Mouse (Mus musculus) midbrain, embryonic 14.5 days (tissue): ENCODE measurements around the gene Uts2. TPM values are rescaled to one million over a fixed set of nuclear protein-coding genes. Genes with fewer than 3 reads are reported as not detected.

Experiments
- ATAC-seq: fragments of 200-750 bp; cut with Nextera tagmentation; 2 replicates; pipeline ENCODE4 v1.8.0; 2017; ENCODE audit warnings: moderate number of reproducible peaks, moderate library complexity; ENCODE audit not compliant: low FRiP score, low TSS enrichment
- DNase-seq: peaks from one replicate; pipeline ENCODE4 v3.0.0-alpha.2; 2015
- H3K27ac ChIP-seq: fragments of 300-500 bp; sonication (generic); replicated peaks from 2 replicates; pipeline ENCODE4 v1.5.1; 2014; ENCODE audit warnings: mild to moderate bottlenecking, low read depth, low read length, moderate library complexity
- H3K27me3 ChIP-seq: fragments of 300-500 bp; sonication (generic); 2 replicates; pipeline ENCODE4 v1.6.1; 2014; ENCODE audit warnings: low read length, control low read depth, mixed read lengths; ENCODE audit not compliant: control insufficient read depth, insufficient read depth
- H3K36me3 ChIP-seq: fragments of 300-500 bp; sonication (generic); 2 replicates; pipeline ENCODE4 v1.6.1; 2014; ENCODE audit warnings: low read length, control low read depth; ENCODE audit not compliant: control insufficient read depth, insufficient read depth
- H3K4me1 ChIP-seq: fragments of 300-500 bp; sonication (generic); 2 replicates; pipeline ENCODE4 v1.6.1; 2014; ENCODE audit warnings: mild to moderate bottlenecking, antibody characterized with exemption, low read length, control low read depth; ENCODE audit not compliant: control insufficient read depth, insufficient read depth
- H3K4me2 ChIP-seq: fragments of 300-500 bp; sonication (generic); 2 replicates; pipeline ENCODE4 v1.6.1; 2014; ENCODE audit warnings: mild to moderate bottlenecking, low read length, moderate library complexity
- H3K4me3 ChIP-seq: fragments of 300-500 bp; sonication (generic); replicated peaks from 2 replicates; pipeline ENCODE4 v1.5.1; 2014; ENCODE audit warnings: low read depth, low read length
- H3K9ac ChIP-seq: fragments of 300-500 bp; sonication (generic); replicated peaks from 2 replicates; pipeline ENCODE4 v1.6.1; 2014; ENCODE audit warnings: mild to moderate bottlenecking, low read length, moderate library complexity
- H3K9me3 ChIP-seq: fragments of 300-500 bp; sonication (generic); 2 replicates; pipeline ENCODE4 v1.6.1; 2016; ENCODE audit warnings: low read length, control low read depth, mixed read lengths; ENCODE audit not compliant: control insufficient read depth
- WGBS: fragments of 180-500 bp; shearing (Covaris S2); extraction: QIAGEN DNeasy Blood & Tissue Kit; methylation state at CpG from one replicate; pipeline ENCODE4 v1.1.7; 2014; 5-methylcytosine and 5-hydroxymethylcytosine counted together
- polyA plus RNA-seq: library from polyadenylated mRNA; unstranded; fragments of >200 nt; fragmentation: Nextera tagmentation; extraction: Ambion mirVana; gene quantifications from 2 replicates; pipeline ENCODE4 v1.2.1, GENCODE M21; 2014

Gene Uts2
- polyA plus RNA-seq, 1 experiment from 2014 or later = not detected

- DNase-seq (no peak), ATAC-seq (no peak)
- H3K4me3 ChIP-seq = no peak overlapping the region
- WGBS = 87% methylated on average over 7 of the region's 7 CpGs
- H3K4me1 ChIP-seq = no peaks in the 10 kb centered on the region
- no peaks in the 10 kb centered on the region for H3K36me3 ChIP-seq
- no peaks in the 10 kb centered on the region for H3K27me3 ChIP-seq
- no peak overlapping the region for H3K4me2 ChIP-seq
- no peak overlapping the region for H3K9ac ChIP-seq
- no peak overlapping the region for H3K27ac ChIP-seq
- no peaks in the 10 kb centered on the region for H3K9me3 ChIP-seq
These were observed 39.6 kb downstream of the Uts2 start for GRCm38 (mm10) chr4:151036521-151036920.

GRCm38 (mm10) chr4:151037800-151038199, 40.9 kb downstream of the Uts2 start:
- DNase-seq = no peak

GRCm38 (mm10) chr4:151041506-151041905, 44.6 kb downstream of the Uts2 start:
- H3K4me3 ChIP-seq = no peak overlapping the region
- H3K4me1 ChIP-seq = peaks cover 4% of the 10 kb centered on the region; the same call in 1 of the 2 replicates
- H3K9ac ChIP-seq = no peak overlapping the region
- no peak overlapping the region for H3K27ac ChIP-seq
- H3K36me3 ChIP-seq = peaks cover under 1% of the 10 kb centered on the region
- DNase-seq (no peak), ATAC-seq (no peak)
- H3K27me3 ChIP-seq = peaks cover 9% of the 10 kb centered on the region; the same call in 1 of the 2 replicates
- WGBS = 90% methylated on average over 5 of the region's 5 CpGs
- H3K9me3 ChIP-seq = no peaks in the 10 kb centered on the region
- no peak overlapping the region for H3K4me2 ChIP-seq

More at GRCm38 (mm10) chr4:151037800-151038199, 40.9 kb downstream of the Uts2 start:
- no peak overlapping the region for H3K27ac ChIP-seq
- H3K9ac ChIP-seq = no peak overlapping the region
- H3K9me3 ChIP-seq = no peaks in the 10 kb centered on the region
- H3K4me3 ChIP-seq = no peak overlapping the region
- 90% methylated on average over 11 of the region's 11 CpGs for WGBS
- H3K36me3 ChIP-seq = no peaks in the 10 kb centered on the region
- H3K4me1 ChIP-seq = no peaks in the 10 kb centered on the region
- no peak for ATAC-seq
- no peaks in the 10 kb centered on the region for H3K27me3 ChIP-seq
- H3K4me2 ChIP-seq = no peak overlapping the region

- Histone ChIP-seq H3K4me2 (peak overlapping the region; percentile 98), H3K27me3 (peaks cover 9% of the 10 kb centered on the region; the same call in 1 of the 2 replicates), H3K36me3 (peaks cover 15% of the 10 kb centered on the region), H3K9ac (peak overlapping the region; percentile 48; the same call in 1 of the 2 replicates), H3K4me3 (0 out of 2 replicates have a peak overlapping the region, but pooled peaks have one; percentile 56), H3K27ac (no peak overlapping the region), H3K9me3 (no peaks in the 10 kb centered on the region), H3K4me1 (peaks cover 4% of the 10 kb centered on the region; the same call in 1 of the 2 replicates)
- ATAC-seq (no peak), DNase-seq (no peak)
- 49% methylated on average over 5 of the region's 5 CpGs for WGBS
These were observed 46.4 kb downstream of the Uts2 start for GRCm38 (mm10) chr4:151043281-151043680.

- Histone ChIP-seq H3K4me1 (peaks cover 4% of the 10 kb centered on the region; the same call in 1 of the 2 replicates), H3K4me3 (peak within 1 kb of the TSS; percentile 56), H3K4me2 (peak within 1 kb of the TSS; percentile 98), H3K9me3 (no peaks in the 10 kb centered on the region), H3K9ac (peak within 1 kb of the TSS; percentile 48), H3K36me3 (peaks cover 25% of the 10 kb centered on the region), H3K27ac (peak within 1 kb of the TSS; percentile 37; the same call in 1 of the 2 replicates), H3K27me3 (peaks cover 9% of the 10 kb centered on the region; the same call in 1 of the 2 replicates)
- under 1% methylated on average over 78 of the region's 79 CpGs for WGBS
- DNase-seq (peak; percentile 95), ATAC-seq (peak; percentile 96)
These were observed 47.4 kb downstream of the Uts2 start, which contains the start of gene Per3 for GRCm38 (mm10) chr4:151044037-151044943. TSS of gene Per3 (minus strand) at chr4:151044665.

GRCm38 (mm10) chr4:151044944-151045570, 48.2 kb downstream of the Uts2 start:
- peaks cover 4% of the 10 kb centered on the region; the same call in 1 of the 2 replicates for H3K4me1 ChIP-seq
- peak overlapping the region; percentile 56 for H3K4me3 ChIP-seq
- H3K27me3 ChIP-seq = peaks cover 9% of the 10 kb centered on the region; the same call in 1 of the 2 replicates
- ATAC-seq = no peak
- H3K9ac ChIP-seq = peak overlapping the region; percentile 48; the same call in 1 of the 2 replicates
- H3K9me3 ChIP-seq = no peaks in the 10 kb centered on the region
- H3K27ac ChIP-seq = no peak overlapping the region
- 5% methylated on average over 21 of the region's 21 CpGs for WGBS
- H3K4me2 ChIP-seq = peak overlapping the region; percentile 98
- H3K36me3 ChIP-seq = peaks cover 33% of the 10 kb centered on the region
- no peak for DNase-seq

GRCm38 (mm10) chr4:151046524-151046923, 49.6 kb downstream of the Uts2 start:
- H3K4me3 ChIP-seq = no peak overlapping the region
- H3K9me3 ChIP-seq = no peaks in the 10 kb centered on the region
- DNase-seq (no peak), ATAC-seq (no peak)
- no peak overlapping the region for H3K9ac ChIP-seq
- H3K4me1 ChIP-seq = peaks cover 4% of the 10 kb centered on the region; the same call in 1 of the 2 replicates
- WGBS = 89% methylated on average over 3 of the region's 3 CpGs
- no peak overlapping the region for H3K27ac ChIP-seq
- H3K36me3 ChIP-seq = peaks cover 38% of the 10 kb centered on the region
- no peak overlapping the region for H3K4me2 ChIP-seq
- H3K27me3 ChIP-seq = peaks cover 9% of the 10 kb centered on the region; the same call in 1 of the 2 replicates

- H3K27ac ChIP-seq = no peak overlapping the region
- no peak overlapping the region for H3K4me3 ChIP-seq
- no peaks in the 10 kb centered on the region for H3K27me3 ChIP-seq
- H3K36me3 ChIP-seq = peaks cover 64% of the 10 kb centered on the region
- WGBS = 96% methylated on average over 1 of the region's 1 CpGs
- 0 out of 2 replicates have a peak, but pooled peaks cover 2% of the 10 kb centered on the region for H3K4me1 ChIP-seq
- no peak overlapping the region for H3K4me2 ChIP-seq
- no peak overlapping the region for H3K9ac ChIP-seq
- no peaks in the 10 kb centered on the region for H3K9me3 ChIP-seq
- ATAC-seq (no peak), DNase-seq (no peak)
These were observed 54.3 kb downstream of the Uts2 start for GRCm38 (mm10) chr4:151051162-151051561.
